Mouse (Mus musculus) frontal cortex, postnatal 25 days (tissue): ENCODE results near the gene Ccr9.

ENCODE experiments used
- DNase-seq, 2 experiments: peaks; one replicate each; pipeline ENCODE4 v3.0.0; 2022; ENCODE audit warnings: low spot score in 2 of 2

Ccr9 gene

DNA sequence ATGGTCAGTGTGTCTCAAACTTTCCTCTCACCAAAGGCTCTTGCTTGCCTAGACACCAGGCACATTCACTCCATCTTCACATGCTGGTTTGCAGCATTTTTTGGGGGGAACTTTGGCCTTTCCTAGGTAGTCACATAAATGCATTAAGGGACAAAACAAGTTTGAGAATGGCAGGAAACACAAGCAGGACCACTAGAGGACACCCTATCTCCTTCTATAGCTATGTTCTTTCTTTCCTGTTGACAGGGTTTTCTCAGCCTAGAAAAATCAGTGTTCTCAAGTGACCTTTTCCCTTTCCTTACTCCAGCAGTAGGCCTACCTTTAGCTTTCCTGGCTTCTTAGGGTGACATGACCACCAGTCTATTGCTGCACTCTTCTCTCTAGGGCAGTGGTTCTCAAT lies 124.7 kb downstream of the Ccr9 start:
- no peak for DNase-seq

- DNase-seq = no peak
Observed at GRCm38 (mm10) chr9:123805241-123805640, 127.0 kb downstream of the Ccr9 start.

GRCm38 (mm10) chr9:123806267-123806666 lies 128.0 kb downstream of the Ccr9 start, which contains the start of gene Cxcr6:
Gene Cxcr6, plus strand, starts transcription at chr9:123806475.
- DNase-seq = no peak

DNA sequence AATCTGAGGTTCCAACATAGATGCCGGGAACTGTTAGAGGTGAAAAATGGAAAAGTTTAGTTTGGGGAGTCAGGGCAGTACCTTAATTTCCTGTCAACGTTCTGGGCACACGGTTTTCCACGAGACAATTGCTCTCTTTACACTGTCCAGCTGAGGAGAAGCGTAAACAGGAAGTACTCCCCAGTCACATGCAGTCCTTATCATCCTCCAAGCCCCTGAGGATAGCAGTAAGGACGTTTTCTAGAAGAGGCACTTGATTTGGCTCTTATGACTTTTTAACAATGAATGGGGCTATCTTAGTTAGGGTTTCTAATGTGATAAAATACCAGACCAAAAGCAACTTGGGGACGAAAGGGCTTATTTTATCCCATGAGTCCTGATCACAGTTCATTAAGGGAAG lies 130.3 kb downstream of the Ccr9 start:
- DNase-seq = no peak

- no peak for DNase-seq
Observed at GRCm38 (mm10) chr9:123811831-123812230, 133.6 kb downstream of the Ccr9 start.

DNA sequence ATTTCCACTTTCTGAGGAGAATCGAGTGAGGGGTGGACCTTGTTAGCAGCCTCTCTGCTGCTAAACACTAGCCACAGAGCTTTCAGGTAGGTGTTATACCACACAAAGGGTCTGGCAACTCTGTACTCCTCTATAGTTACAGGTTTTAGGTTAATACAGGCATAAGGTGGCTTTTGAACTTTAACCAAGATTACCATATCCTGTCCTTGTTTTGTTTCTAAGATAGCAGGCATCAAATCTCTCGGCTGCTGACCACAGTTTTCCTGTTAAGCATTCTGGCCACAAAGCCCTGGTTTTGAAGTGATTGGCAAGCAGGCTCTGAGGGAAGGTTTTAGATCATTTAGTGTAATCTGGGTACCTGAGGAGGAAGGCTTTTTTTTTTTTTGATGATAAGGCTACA lies 136.1 kb downstream of the Ccr9 start:
- no peak for DNase-seq

DNA sequence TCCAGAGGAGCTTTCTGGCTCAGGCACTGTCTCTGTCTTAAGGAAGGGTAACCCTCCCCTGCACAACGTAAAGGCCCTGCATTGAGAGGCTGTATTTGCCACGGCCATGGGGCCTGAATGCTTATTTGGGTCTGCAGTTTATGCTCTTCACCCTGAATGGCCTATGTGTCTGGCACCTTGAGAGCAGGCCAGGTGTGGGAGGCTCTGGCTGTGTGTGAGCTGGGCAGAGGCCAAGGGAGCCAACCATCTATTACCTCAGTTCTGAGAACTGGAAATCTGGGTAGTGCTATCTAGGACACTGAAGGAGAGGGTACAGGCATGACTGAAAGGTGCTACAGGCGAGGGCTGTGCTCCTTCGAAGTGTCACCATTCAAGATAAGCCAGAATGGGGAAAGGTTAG lies 136.6 kb downstream of the Ccr9 start:
- no peak for DNase-seq

DNA sequence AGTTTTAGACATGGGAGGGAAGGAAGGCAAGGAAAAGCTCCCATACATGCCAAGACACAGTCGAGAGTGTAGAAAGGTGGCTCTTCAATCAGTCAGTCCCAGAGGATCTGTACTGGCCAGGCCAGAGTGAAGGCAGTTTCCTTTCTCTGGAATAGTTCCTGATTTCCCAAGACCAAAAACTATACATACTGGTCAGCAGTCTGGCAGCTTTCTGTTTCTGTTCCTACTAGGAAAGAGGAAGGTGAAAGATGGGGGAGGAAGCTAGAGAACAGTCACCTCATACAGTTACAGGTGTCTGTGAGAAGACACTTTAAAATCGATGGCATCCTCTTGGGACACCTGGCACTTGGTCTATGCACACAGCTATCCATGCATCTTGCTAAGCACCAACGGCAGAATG lies 137.2 kb downstream of the Ccr9 start:
- no peak for DNase-seq

- DNase-seq = no peak
Observed at GRCm38 (mm10) chr9:123815996-123816395, 137.8 kb downstream of the Ccr9 start.

GRCm38 (mm10) chr9:123818601-123819000 lies 140.4 kb downstream of the Ccr9 start:
- no peak for DNase-seq

- DNase-seq = no peak
Observed at GRCm38 (mm10) chr9:123826631-123827030, 148.4 kb downstream of the Ccr9 start.

GRCm38 (mm10) chr9:123828916-123829315 lies 150.7 kb downstream of the Ccr9 start:
- DNase-seq = no peak
